Mouse (Mus musculus): ENCODE data around the gene Rgs8. TPM values are rescaled to one million over a fixed set of nuclear protein-coding genes. Genes with fewer than 3 reads are reported as not detected.

The Rgs8 gene
- total RNA-seq, 2 experiments from 2014 or later: not detected

DNA sequence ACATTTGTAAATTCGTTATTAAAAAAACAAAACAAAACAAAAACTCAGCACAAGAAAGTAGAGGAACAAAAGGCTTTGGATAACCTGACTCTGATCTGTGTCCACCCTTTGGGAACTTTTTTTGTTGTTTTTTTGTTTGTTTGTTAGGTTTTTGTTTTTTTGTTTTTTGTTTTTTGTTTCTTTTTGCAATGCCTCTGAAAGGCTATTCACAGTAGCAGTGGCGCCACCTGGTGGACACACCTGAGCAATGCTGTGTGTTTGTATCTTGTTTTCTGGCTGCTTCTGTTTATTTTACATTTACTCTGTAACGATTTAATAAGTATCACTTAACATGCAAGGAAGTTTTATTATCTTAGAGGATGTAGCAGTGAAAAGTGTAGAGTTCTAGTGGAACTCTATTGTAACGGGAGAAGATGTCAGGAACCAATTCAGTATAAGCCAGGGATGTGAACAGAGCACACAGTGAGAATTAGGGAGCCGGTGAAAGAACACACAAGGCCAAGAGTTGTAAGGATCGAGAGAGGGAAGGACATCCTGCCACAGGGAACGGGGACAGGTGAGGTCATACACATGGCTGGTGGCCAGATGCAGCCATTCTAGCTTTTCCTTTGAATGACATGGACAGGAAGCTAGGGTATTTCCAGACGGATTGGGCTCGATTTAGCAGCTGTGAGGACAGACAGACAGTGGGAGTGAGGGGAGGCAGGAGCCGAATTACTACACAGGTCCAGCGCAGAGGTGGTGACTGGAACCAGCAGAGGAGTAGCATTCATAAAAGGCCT is 89.7 kb downstream of the Rgs8 start:
- peak; percentile 58 to 91 for DNase-seq

GRCm38 (mm10) chr1:153746119-153746670 is 93.4 kb downstream of the Rgs8 start:
- DNase-seq: no peak

- peak; percentile 74 to 86 for DNase-seq
These were observed 93.9 kb downstream of the Rgs8 start for GRCm38 (mm10) chr1:153746728-153747127.

GRCm38 (mm10) chr1:153747861-153748530 is 95.2 kb downstream of the Rgs8 start:
- DNase-seq: peak in 1 of 2 experiments; percentile 40

- peak in 1 of 2 experiments; percentile 51 for DNase-seq
These were observed 95.7 kb downstream of the Rgs8 start for GRCm38 (mm10) chr1:153748549-153748948.

DNA sequence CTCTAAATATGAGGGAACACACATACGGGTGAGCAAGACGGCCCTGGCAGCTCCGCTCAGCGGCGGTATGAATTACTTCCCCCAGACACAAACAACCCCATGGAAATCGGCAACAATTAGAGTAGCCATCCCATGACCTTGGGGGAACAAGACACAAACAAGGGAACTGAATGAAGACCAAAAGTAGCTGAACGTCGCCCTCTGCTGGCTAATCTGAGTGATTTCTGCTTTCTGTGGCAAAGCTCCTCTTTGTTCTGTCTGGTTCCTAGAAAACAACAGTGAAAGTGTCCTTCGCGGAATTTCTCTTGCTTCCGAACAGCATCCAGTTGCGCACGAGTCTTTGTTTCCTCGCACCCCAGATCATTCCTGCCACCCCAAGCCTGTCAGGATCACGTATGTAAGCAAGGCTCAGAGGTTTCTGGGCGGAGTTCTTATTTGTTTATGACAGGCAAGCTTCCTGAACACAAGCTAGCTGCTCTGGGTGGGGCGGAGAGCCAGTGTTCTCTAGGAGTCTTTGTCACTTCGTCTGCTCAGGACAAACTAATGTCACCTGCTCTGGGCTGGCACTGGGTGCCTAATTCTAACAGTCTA is 96.5 kb downstream of the Rgs8 start, which contains the start of gene Rnasel:
TSS of gene Rnasel (plus strand) at position 216 of the 591 bp plus-strand sequence.
- DNase-seq: peak; percentile 80 to 86

Other genes with a start within 250 kb of the Rgs8 start
- not detected for gene Shcbp1l, start 227.9 kb upstream of the Rgs8 start, total RNA-seq (2021)
- gene Dhx9, start 165.4 kb upstream of the Rgs8 start, total RNA-seq (2021): 10 to 100 TPM; 41.4 to 46.0 TPM
- gene Npl, start 103.0 kb upstream of the Rgs8 start, total RNA-seq (2021): 1 to 10 TPM; 1.6 to 2.2 TPM
- 1 to 10 TPM; 1.2 to 1.5 TPM for gene Rgs16, start 87.3 kb downstream of the Rgs8 start, total RNA-seq (2021)
- 1 to 10 TPM; 2.8 to 5.0 TPM for gene Rnasel, start 96.4 kb downstream of the Rgs8 start, total RNA-seq (2021)
- gene Rgsl1, start 191.1 kb downstream of the Rgs8 start, total RNA-seq (2021): not detected
- not detected for gene Teddm1b, start 221.3 kb downstream of the Rgs8 start, total RNA-seq (2021)
- gene Teddm1a, start 238.7 kb downstream of the Rgs8 start, total RNA-seq (2021): not detected
- gene Glul, start 246.9 kb downstream of the Rgs8 start, total RNA-seq (2021): 100 to 1,000 TPM; 539 to 709 TPM
- gene Teddm2, start 247.2 kb downstream of the Rgs8 start, total RNA-seq (2021): under 1 TPM; 0.60 to 0.77 TPM